Mouse (Mus musculus): ENCODE data around the gene Mymk. TPM values are rescaled to one million over a fixed set of nuclear protein-coding genes. Genes with fewer than 3 reads are reported as not detected.

Mymk gene
- polyA plus RNA-seq, 1 experiment from 2014 or later, result not detected

DNA sequence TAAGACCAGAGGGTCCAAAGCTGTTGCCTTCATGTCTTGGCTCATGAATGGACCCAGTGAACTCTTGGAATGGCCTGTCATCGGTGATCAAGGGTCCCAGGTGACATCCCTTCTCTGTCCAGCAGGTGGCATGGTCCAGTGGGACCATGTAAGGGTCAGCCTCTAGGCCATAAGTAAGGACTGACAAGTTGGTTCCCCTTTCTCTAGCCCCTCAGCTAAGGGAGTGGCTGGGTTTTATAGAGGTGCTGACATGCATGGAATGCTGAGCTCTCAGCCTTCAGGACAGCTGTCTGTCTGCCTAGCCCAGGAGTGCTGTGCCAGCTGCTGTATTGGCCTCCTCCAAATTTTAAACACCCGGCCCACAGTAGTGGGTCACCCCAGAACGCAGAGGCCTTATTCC is 3.5 kb upstream of the Mymk start:
- no peak overlapping the region for H3K4me3 ChIP-seq
- H3K36me3 ChIP-seq (replicated peaks), result no peaks in the 10 kb centered on the region
- H3K27ac ChIP-seq, result no peak overlapping the region
- DNase-seq (ENCODE audit: extremely low spot score, low spot score), result no peak
- H3K27me3 ChIP-seq (ENCODE audit: poor library complexity, severe bottlenecking), result peaks cover 25% of the 10 kb centered on the region
- no peaks in the 10 kb centered on the region for H3K9me3 ChIP-seq
- peaks cover 36% of the 10 kb centered on the region for H3K4me1 ChIP-seq
- WGBS, result 68% methylated on average over 3 of the region's 3 CpGs

DNA sequence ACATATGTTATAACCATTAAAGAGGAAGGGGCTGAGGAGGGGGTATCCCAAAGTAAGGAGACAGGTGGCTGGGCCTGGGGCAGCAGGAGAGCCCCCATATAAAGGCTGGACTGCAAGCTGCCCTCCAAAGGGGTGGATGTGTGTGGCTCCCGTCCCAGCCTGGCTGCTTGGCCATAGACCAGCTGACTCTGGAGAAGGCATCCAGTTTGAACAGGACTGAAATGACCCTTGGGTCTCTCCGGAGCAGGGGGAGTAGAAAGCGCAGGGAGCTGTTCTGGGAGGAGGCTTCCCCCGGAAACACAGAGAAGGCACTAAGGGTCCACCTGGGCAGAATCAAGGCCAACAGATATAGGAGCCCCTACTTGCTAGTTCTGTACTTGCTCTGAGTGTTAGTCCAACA is 2.8 kb upstream of the Mymk start:
- H3K27me3 ChIP-seq (ENCODE audit: poor library complexity, severe bottlenecking), result peaks cover 19% of the 10 kb centered on the region
- H3K36me3 ChIP-seq (replicated peaks), result no peaks in the 10 kb centered on the region
- 92% methylated on average over 4 of the region's 4 CpGs for WGBS
- H3K4me1 ChIP-seq, result peaks cover 30% of the 10 kb centered on the region
- no peak overlapping the region for H3K27ac ChIP-seq
- no peak for DNase-seq (ENCODE audit: extremely low spot score, low spot score)
- H3K9me3 ChIP-seq, result no peaks in the 10 kb centered on the region
- no peak overlapping the region for H3K4me3 ChIP-seq

DNA sequence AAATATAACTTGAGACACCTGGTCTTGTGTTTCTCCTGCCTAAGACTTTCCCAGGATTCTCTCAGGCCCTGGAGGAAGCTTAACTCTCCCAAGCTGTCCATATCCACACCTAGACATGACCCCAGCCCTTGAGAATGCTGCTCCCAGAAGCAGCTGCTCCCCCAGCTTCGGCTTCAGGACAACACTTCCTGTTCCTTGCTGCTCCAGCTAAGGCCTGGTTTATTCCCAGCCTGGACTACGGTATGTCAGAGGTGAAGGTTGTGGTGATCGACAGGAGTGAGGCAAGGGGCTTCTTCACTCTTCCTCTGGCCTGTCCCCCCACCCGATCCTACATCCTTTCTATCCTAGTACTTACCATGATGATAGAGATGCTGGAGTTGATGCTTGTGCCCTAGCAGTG is 1.4 kb upstream of the Mymk start:
- Histone ChIP-seq H3K4me1 (peaks cover 20% of the 10 kb centered on the region), H3K27me3 (ENCODE audit: poor library complexity, severe bottlenecking) (peaks cover 11% of the 10 kb centered on the region), H3K36me3 (replicated peaks) (no peaks in the 10 kb centered on the region), H3K4me3 (no peak overlapping the region), H3K27ac (no peak overlapping the region), H3K9me3 (no peaks in the 10 kb centered on the region)
- 83% methylated on average over 4 of the region's 4 CpGs for WGBS
- no peak for DNase-seq (ENCODE audit: extremely low spot score, low spot score)

DNA sequence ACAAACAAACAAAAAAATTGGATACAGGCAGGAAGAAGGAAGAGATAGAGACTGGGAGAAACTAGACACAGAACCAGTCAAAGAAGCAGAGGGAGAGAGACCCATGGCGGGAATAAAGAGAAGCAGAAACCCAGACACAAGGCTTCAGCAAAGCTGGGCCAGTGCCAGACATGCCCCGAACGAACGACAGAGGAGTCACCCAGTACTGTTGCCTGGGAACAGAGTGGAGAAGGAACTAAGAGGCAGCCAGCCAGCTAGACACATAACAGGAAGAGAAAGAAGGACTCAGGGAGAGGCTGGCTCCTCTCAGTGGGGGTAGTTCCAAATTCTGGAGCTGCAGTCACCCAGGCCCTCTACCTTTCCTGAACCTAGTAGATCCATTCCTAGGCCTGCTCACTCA is 842 bp downstream of the Mymk start:
- Histone ChIP-seq H3K4me1 (peaks cover 12% of the 10 kb centered on the region), H3K4me3 (no peak overlapping the region), H3K9me3 (no peaks in the 10 kb centered on the region), H3K27me3 (ENCODE audit: poor library complexity, severe bottlenecking) (no peaks in the 10 kb centered on the region), H3K27ac (no peak overlapping the region), H3K36me3 (replicated peaks) (no peaks in the 10 kb centered on the region)
- DNase-seq (ENCODE audit: extremely low spot score, low spot score), result no peak
- 78% methylated on average over 4 of the region's 4 CpGs for WGBS

DNA sequence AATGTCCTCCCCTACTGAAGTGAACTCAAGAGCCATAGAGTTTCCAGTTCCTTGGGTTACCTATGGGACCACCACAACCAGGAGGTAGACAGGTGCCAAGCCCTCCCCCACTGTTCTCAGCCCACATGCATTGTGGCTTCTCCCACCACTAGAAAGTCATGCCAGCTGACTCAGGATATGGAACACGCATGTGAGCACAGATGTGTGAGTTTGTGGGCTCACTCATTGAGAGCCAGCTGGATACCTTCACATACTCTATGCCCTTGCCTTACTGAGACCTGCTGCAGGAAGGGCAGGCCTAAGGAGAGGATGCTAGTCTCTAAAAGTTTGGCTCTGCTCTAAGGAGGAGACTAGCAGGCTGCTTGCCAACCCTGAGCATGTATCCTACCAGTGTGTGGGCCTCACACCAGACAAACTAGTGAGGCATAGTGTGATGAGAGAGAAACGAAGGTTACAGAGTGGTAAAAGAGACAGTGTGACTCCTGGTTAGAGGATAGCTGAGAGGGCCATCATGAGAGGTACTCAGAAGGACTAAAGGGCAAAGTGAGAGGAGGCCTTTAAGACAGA is 1.6 kb downstream of the Mymk start:
- H3K27me3 ChIP-seq (ENCODE audit: poor library complexity, severe bottlenecking), result no peaks in the 10 kb centered on the region
- H3K36me3 ChIP-seq (replicated peaks), result no peaks in the 10 kb centered on the region
- WGBS, result 86% methylated on average over 2 of the region's 2 CpGs
- H3K9me3 ChIP-seq, result no peaks in the 10 kb centered on the region
- no peak for DNase-seq (ENCODE audit: extremely low spot score, low spot score)
- peaks cover 12% of the 10 kb centered on the region for H3K4me1 ChIP-seq
- H3K4me3 ChIP-seq, result no peak overlapping the region
- H3K27ac ChIP-seq, result no peak overlapping the region

DNA sequence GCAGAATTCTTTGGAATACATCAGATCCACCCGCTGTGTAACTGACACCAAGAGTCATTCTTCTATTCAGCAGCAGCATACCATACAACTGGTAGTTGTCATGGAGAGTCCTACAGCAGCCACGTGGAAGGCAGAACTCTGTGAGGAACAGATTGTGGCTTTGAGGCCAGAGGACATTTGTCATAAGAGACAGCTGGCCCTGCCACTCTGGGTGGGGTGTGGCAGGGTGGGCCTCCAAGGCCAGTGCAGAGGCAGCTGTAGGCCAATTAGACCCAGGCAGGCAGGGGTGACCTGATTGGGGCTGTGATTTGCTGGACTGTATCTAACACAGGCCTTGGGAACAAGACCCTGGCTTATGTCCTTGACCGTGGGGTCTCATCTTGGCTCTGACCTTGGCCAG is 2.3 kb downstream of the Mymk start:
- WGBS, result 73% methylated on average over 3 of the region's 3 CpGs
- no peak overlapping the region for H3K27ac ChIP-seq
- no peak for DNase-seq (ENCODE audit: extremely low spot score, low spot score)

DNA sequence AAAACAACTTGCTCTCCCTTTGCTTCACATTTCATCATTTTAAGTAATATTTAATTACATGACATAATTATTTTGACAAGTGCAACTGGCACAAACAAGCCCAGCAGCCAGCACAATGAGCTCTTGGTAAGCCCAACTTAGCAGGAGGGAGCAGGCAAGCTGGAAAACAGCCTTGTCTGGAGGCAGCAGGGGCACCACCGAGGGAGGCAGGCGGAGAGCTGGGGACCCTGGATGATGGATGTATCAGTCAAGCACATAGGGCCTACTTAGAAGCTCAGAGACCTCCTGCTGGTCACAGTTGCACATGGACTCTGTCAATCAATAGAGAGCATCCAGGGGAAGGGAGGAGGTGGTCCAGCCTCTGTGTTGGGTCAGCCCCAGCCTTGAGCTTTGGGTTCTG is 4.0 kb downstream of the Mymk start:
- peaks cover 4% of the 10 kb centered on the region; the same call in 1 of the 2 replicates for H3K4me1 ChIP-seq
- WGBS, result 63% methylated on average over 2 of the region's 2 CpGs
- H3K27me3 ChIP-seq (ENCODE audit: poor library complexity, severe bottlenecking), result no peaks in the 10 kb centered on the region
- no peaks in the 10 kb centered on the region for H3K36me3 ChIP-seq (replicated peaks)
- H3K27ac ChIP-seq, result no peak overlapping the region
- H3K4me3 ChIP-seq, result no peak overlapping the region
- 0 out of 2 replicates have a peak, but pooled peaks cover 3% of the 10 kb centered on the region for H3K9me3 ChIP-seq
- no peak for DNase-seq (ENCODE audit: extremely low spot score, low spot score)

More for the DNA sequence above, 2.3 kb downstream of the Mymk start:
- no peaks in the 10 kb centered on the region for H3K36me3 ChIP-seq (replicated peaks)
- H3K4me1 ChIP-seq, result peaks cover 12% of the 10 kb centered on the region
- 0 out of 2 replicates have a peak, but pooled peaks cover 3% of the 10 kb centered on the region for H3K9me3 ChIP-seq
- no peak overlapping the region for H3K4me3 ChIP-seq
- no peaks in the 10 kb centered on the region for H3K27me3 ChIP-seq (ENCODE audit: poor library complexity, severe bottlenecking)

DNA sequence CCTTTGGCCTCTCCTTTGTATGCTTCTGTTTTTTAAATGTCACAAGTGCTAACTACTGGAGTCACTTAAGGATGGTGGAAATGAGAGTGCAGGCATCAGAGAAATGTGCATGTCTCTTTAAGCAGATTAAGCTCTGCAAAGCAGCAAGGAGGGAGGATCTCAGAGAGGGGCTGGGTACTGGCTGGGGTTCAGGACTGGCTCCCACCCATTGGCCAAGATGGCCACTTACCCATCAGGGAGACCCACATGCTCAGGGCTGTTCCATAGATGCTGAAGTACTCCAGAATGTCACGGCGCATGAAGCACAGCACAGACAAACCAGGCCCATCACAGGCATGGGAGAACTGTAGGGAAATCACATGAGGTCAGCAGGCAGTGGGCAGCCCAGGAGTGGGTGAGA is 4.9 kb downstream of the Mymk start:
- Histone ChIP-seq H3K4me3 (no peak overlapping the region), H3K9me3 (0 out of 2 replicates have a peak, but pooled peaks cover 3% of the 10 kb centered on the region), H3K36me3 (replicated peaks) (no peaks in the 10 kb centered on the region), H3K4me1 (peaks cover 4% of the 10 kb centered on the region; the same call in 1 of the 2 replicates), H3K27me3 (ENCODE audit: poor library complexity, severe bottlenecking) (no peaks in the 10 kb centered on the region), H3K27ac (no peak overlapping the region)
- no peak for DNase-seq (ENCODE audit: extremely low spot score, low spot score)
- WGBS, result 86% methylated on average over 2 of the region's 2 CpGs

DNA sequence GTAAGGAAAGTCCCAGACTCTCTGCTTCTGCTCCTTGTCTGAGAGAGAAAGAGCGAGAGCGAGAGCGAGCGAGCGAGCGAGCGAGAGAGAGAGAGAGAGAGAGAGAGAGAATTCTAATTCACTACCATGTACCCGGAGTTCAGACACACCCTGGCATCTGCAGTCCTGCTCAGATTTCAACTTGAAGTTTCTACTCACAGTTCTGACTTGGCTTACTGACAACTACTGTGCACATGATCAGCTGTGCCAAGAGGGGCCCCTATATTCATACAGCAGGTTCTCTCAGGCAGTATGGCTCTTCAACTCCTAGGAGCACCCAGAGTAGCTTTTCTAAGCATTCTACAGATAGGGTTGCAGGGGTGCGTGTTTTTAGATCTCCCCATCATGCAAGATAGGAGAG is 12.8 kb downstream of the Mymk start:
- no peak overlapping the region for H3K4me3 ChIP-seq
- no peak for DNase-seq (ENCODE audit: extremely low spot score, low spot score)
- WGBS, result 88% methylated on average over 9 of the region's 9 CpGs
- no peak overlapping the region for H3K27ac ChIP-seq
- no peaks in the 10 kb centered on the region for H3K36me3 ChIP-seq (replicated peaks)
- H3K4me1 ChIP-seq, result no peaks in the 10 kb centered on the region
- H3K9me3 ChIP-seq, result no peaks in the 10 kb centered on the region
- no peaks in the 10 kb centered on the region for H3K27me3 ChIP-seq (ENCODE audit: poor library complexity, severe bottlenecking)

DNA sequence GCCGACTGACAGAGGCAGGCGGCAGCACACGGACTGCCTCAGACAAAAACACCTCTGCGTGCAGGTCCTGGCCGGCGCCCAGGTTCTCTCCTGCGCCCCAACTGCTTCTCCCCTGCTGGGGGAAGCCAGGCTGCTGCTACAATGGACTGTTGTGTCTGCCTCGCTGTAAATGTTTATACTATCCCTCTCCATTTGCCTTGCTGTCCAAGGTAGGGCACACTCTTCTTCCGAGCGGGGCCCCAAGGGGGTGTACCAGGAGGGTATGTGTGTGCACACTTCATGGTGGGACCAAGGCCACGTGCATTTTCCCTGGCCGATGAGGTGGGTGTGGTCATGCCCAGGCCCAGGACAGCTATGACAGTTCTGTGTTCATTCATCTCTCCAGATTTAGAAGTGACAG is 13.2 kb downstream of the Mymk start:
- Histone ChIP-seq H3K27ac (no peak overlapping the region), H3K36me3 (replicated peaks) (no peaks in the 10 kb centered on the region), H3K27me3 (ENCODE audit: poor library complexity, severe bottlenecking) (no peaks in the 10 kb centered on the region), H3K4me1 (no peaks in the 10 kb centered on the region), H3K4me3 (no peak overlapping the region), H3K9me3 (no peaks in the 10 kb centered on the region)
- 70% methylated on average over 12 of the region's 12 CpGs for WGBS
- no peak for DNase-seq (ENCODE audit: extremely low spot score, low spot score)

DNA sequence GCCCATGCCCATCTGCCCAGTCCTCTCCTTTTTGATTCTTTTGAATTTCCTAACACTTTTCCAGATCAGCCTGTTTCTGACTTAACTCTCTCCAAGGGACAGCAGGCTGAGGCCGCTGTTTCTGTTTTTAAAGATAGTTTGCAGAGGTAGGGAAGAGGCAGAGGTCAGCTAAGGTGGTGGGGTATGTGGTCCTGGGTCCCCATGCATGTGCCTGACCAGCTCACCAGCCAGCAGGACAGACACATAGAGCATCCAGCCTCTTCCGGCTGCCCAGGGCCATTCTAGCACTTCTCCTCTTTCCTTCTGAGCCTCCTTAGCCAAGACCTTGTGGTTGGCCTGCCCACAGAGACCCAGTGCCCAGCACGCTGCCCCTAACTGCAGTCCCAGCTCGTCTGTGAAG is 13.7 kb downstream of the Mymk start:
- Histone ChIP-seq H3K36me3 (replicated peaks) (no peaks in the 10 kb centered on the region), H3K9me3 (no peaks in the 10 kb centered on the region), H3K4me1 (no peaks in the 10 kb centered on the region), H3K27me3 (ENCODE audit: poor library complexity, severe bottlenecking) (no peaks in the 10 kb centered on the region), H3K27ac (no peak overlapping the region), H3K4me3 (no peak overlapping the region)
- no peak for DNase-seq (ENCODE audit: extremely low spot score, low spot score)
- WGBS, result 67% methylated on average over 4 of the region's 4 CpGs

DNA sequence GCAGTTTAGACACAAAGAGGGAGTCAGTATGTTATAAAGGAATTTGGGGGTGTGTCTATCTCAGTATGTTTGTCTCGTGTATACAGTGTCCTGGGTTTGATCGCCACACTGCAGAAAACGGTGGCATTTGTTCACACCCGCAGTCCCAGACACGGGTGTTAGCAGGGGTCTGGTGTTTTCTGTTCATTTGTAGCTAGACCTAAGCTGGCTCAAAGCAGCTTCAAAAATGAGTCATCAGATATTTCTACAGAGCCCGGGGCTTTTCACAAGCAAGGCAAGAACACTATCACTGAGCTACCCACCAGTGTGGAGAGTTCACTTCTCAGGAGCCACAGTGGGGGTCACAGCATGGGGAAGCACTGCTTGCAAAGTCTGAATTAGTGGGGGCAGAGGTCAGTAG is 22.6 kb downstream of the Mymk start:
- H3K27me3 ChIP-seq (ENCODE audit: poor library complexity, severe bottlenecking), result peaks cover 11% of the 10 kb centered on the region
- WGBS, result 46% methylated on average over 6 of the region's 6 CpGs
- no peak for DNase-seq (ENCODE audit: extremely low spot score, low spot score)
- H3K36me3 ChIP-seq (replicated peaks), result no peaks in the 10 kb centered on the region
- no peaks in the 10 kb centered on the region for H3K9me3 ChIP-seq
- H3K27ac ChIP-seq, result no peak overlapping the region
- no peak overlapping the region for H3K4me3 ChIP-seq
- H3K4me1 ChIP-seq, result peaks cover 8% of the 10 kb centered on the region

DNA sequence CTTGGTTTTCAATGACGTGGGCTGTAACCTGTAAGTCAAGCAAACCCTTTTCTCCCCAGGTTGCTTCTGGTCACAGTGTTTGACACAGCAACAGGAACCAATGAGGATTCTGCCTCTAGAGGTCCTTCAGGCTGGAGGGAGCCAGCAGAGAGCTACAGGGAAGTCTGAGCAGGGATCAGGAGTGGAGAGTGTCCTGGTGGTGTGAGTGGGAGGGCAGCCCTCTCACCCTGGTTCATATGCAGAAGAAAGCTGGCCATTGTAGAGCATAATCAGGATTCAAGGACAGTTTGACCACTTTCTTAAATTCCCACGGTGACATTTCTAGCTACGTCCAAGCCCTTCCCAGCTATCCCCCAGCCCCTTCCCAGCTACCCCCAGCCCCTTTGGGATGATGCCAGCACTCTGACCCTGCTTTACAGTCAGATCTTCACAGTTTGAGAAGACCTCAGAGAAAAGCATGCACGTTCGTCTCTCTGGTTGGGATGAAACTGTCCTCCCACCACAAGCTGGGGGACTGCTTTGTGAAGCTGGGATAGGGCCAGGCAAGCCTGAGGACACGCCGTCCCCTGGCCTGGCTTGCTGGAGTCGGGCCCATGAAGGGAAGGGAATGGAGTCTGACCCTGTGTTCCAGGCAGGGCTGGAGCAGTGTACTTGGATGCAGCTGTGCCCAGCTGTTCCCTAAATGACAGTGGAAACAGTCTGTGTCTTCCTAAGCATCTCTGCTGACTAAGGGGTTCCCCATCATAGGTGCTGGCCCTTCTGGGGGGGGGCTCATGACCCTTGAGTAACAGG is 25.8 kb downstream of the Mymk start:
- WGBS, result 80% methylated on average over 8 of the region's 8 CpGs
- H3K9me3 ChIP-seq, result no peaks in the 10 kb centered on the region
- H3K4me1 ChIP-seq, result peaks cover 8% of the 10 kb centered on the region
- DNase-seq (ENCODE audit: extremely low spot score, low spot score), result no peak
- H3K27me3 ChIP-seq (ENCODE audit: poor library complexity, severe bottlenecking), result peaks cover 11% of the 10 kb centered on the region
- H3K4me3 ChIP-seq, result no peak overlapping the region
- H3K36me3 ChIP-seq (replicated peaks), result no peaks in the 10 kb centered on the region
- H3K27ac ChIP-seq, result no peak overlapping the region
